20 mouse cellular contexts compared by ENCODE assay signal in genomic region chr3:149385336-149385735, GRCm38 (mm10).
DNase-seq lines count a peak whose midpoint lies in the region; ATAC-seq and TF ChIP-seq lines count a peak whose summit lies in the region.
"Had no signal": no experiment of that assay in that cellular context is flagged by ENCODE, and none has a peak within 500 bp of the region (broad histone marks: within the 10 kb centered on the region; RNA-seq: fewer than 3 reads in every experiment).

No protein-coding gene starts in this region.

- no peak for TF ChIP-seq CTCF in left cerebral cortex, adult 2 months (IDR thresholded peaks at IDR 0.05)

- no peak overlapping the region for H3K27ac ChIP-seq in left cerebral cortex, adult 2 months
- H3K27ac ChIP-seq in forebrain, embryonic 16.5 days (ENCODE audit: low read length): no peak overlapping the region
- H3K27ac ChIP-seq: embryonic facial prominence, embryonic 13.5 days had no signal

- H3K4me1 ChIP-seq in forebrain, embryonic 16.5 days (replicated peaks; ENCODE audit: control insufficient read depth, insufficient read depth, low read length): peaks cover 7% of the 10 kb centered on the region

- intact Hi-C loops in left cerebral cortex, postnatal 4 days (cut with DNase I): no loop called here
- intact Hi-C loops in left cerebral cortex, adult 2 months (cut with DNase I): no loop called here

- no peak overlapping the region for H3K4me3 ChIP-seq in left cerebral cortex, adult 2 months
- H3K4me3 ChIP-seq in forebrain, embryonic 16.5 days (replicated peaks; ENCODE audit: low read length): no peak overlapping the region
- H3K4me3 ChIP-seq: embryonic facial prominence, embryonic 13.5 days; erythroblast, embryonic 14.5 days had no signal

- H3K9me3 ChIP-seq in forebrain, embryonic 16.5 days (ENCODE audit: control insufficient read depth, low read length): no peaks in the 10 kb centered on the region
- H3K9me3 ChIP-seq: embryonic facial prominence, embryonic 13.5 days had no signal

- 25% methylated on average over 6 of the region's 6 CpGs for WGBS in forebrain, embryonic 16.5 days

- H3K4me2 ChIP-seq in forebrain, embryonic 16.5 days (ENCODE audit: low read length): no peak overlapping the region
- H3K4me2 ChIP-seq: embryonic facial prominence, embryonic 13.5 days had no signal

- DNase-seq in cerebellum, postnatal 10 days: peak; percentile 25 to 40
- peak; percentile 58 for DNase-seq in heart, adult 11 months
- DNase-seq in heart, adult 18-20 months: no peak
- peak; percentile 22 for DNase-seq in left cerebral cortex, postnatal 4 days
- no peak for DNase-seq in left cerebral cortex, adult 2 months (ENCODE audit: extremely low spot score in 1 of 2, low spot score in 2 of 2)
- no peak for DNase-seq in adrenal gland, adult 2 months
- DNase-seq: adrenal gland, postnatal 14 days; cerebellum, adult 18-20 months; cerebellum, postnatal 36 days; embryo, embryonic 11 days; gastrocnemius, postnatal 10 days; kidney, adult 18-20 months; kidney, postnatal 4 days; lung, postnatal 4 days; right cerebral cortex, postnatal 14 days had no signal

- H3K36me3 ChIP-seq in forebrain, embryonic 16.5 days (ENCODE audit: control insufficient read depth, insufficient read depth): no peaks in the 10 kb centered on the region
- H3K36me3 ChIP-seq: embryonic facial prominence, embryonic 13.5 days had no signal

- no peaks in the 10 kb centered on the region for H3K27me3 ChIP-seq in forebrain, embryonic 16.5 days (replicated peaks; ENCODE audit: control insufficient read depth, insufficient read depth, low read length)
- H3K27me3 ChIP-seq: embryonic facial prominence, embryonic 13.5 days had no signal

- ATAC-seq in cerebellum, adult (ENCODE audit: insufficient number of reproducible peaks, low FRiP score, low TSS enrichment): no peak
- ATAC-seq in forebrain, embryonic 16.5 days: peak; percentile 74
- ATAC-seq: inflammation-experienced regulatory T-cells, adult 6 months had no signal

- no peak overlapping the region for H3K9ac ChIP-seq in forebrain, embryonic 16.5 days (replicated peaks; ENCODE audit: low read depth, low read length)
- H3K9ac ChIP-seq: embryonic facial prominence, embryonic 13.5 days had no signal

Comparison
In these comparisons a context has a peak if more than half of its experiments do, and no peak if none do; other contexts are left out.
1. DNase-seq: peak in cerebellum, postnatal 10 days (2 of 2), heart, adult 11 months (single experiment) and left cerebral cortex, postnatal 4 days (single experiment); none in heart, adult 18-20 months (0 of 2), left cerebral cortex, adult 2 months (0 of 2) and adrenal gland, adult 2 months (single experiment).